Mouse (Mus musculus): ENCODE measurements around the gene Traf4.

Traf4 gene

Small RNA genes lying within 50 kb of the gene (microRNA-seq; reads per million reads assigned to microRNA genes)
- gene Mir7653: 0.23 to 0.74 reads per million in 2 experiments
